Mouse (Mus musculus): ENCODE data around the gene Smagp.
A peak's percentile ranks its signal among the peaks of the same experiment; 100 is the strongest.

Smagp gene

GRCm38 (mm10) chr15:100587166-100587565 lies 49.6 kb downstream of the Smagp start:
- DNase-seq: no peak

DNA sequence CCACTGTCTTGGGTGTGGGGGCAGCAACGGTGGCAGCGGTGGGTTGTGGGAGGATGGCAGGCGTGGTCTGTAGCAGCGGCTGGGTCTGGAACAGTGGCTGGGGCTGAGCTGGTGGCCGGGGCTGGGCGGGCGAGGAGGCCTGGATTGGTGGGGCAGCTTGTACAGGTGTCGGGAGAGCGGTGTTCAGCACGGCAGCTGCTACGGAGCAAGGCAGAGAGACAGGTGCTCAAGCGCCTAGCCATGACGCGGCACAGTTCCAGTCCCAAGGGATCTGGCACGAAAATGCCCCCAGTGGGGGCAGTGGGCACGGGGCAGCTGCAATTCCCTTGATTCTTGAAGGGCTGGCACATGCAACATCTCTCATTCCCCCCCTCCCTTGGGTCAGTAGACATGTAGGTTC lies 50.8 kb downstream of the Smagp start:
- DNase-seq: no peak

DNA sequence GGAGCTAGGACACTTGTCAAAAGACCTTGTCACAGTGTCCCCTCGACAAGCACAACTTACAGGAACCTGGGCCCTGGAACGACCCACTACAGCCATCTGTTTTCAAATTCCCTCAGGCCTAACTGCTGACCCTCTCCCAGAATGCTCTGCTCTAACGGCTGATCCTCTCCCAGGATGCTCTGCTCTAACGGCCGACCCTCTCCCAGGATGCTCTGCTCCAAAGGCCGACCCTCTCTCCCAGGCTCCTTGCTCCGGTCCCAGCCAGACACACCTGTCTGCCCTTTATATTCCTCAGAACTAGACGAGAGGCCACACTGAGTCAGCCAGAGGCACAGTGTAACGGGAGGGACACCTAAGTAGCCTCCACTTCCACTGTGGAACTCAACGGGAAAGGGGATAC lies 56.6 kb downstream of the Smagp start:
- no peak for DNase-seq

- no peak for DNase-seq
These were observed 58.8 kb downstream of the Smagp start for GRCm38 (mm10) chr15:100577972-100578371.

DNA sequence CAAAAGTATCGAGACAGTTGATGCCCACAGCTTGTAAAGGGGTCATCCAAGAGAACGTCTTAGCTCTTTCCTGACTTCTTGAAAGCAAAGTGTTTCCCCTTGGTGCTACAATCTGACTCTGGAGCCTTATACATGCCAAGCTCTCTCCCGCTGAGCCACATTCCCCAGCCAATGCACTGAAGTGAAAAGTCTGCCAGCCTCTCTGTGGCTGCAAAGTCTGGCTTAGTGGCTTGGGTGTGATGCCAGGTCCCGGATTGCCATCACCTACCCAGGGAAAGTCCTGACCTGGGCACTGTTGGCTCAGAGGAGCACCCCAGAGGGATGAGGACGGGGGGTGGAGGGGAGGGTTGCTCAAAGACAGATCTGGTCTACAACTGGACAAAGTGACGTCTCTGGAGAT lies 59.9 kb downstream of the Smagp start:
- DNase-seq: no peak

- DNase-seq: no peak
These were observed 60.3 kb downstream of the Smagp start for GRCm38 (mm10) chr15:100576392-100576791.

DNA sequence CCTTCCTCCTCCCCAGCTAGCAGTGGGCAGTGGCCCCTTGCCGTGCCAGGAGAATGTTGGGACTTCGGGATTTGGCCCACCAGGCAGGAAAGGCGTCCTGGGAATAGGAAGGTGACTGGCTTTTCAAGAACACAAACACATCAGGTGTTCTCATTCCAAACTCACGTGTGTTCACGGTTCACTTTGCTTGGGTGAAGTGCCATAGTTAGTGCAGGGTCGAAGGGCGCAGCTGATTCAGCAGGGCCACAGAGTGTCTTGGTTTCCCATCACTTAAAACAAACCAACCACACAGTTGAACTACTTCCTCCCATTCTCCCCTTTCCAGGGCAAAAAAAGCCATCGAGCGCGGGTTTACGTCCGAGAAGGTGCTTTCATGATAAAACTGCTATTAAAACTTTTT lies 61.4 kb downstream of the Smagp start:
- DNase-seq: no peak

DNA sequence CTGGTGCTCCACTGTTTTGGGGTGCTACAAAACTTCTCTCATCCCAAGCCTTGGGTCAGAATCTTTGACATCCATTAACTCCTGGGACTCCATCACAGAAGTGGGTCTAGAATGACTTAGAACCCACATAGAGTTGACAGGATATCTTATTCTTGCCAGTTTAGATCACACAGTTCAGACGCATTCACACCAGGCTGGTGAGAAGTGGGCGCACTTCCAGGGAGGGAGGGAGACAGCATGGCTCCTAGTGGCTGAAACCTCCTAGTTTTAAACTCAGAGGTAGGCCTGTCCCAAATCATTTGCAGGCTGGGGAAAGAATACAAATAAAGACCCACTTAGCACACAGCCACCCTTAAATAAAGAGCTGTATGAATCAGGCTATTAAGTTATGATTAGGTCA lies 62.4 kb downstream of the Smagp start:
- peak; percentile 59 for DNase-seq

- DNase-seq: peak; percentile 43
These were observed 62.8 kb downstream of the Smagp start for GRCm38 (mm10) chr15:100573946-100574345.

Measured in lung, postnatal 10 days (tissue).